Mouse (Mus musculus): ENCODE measurements at regions not wholly inside any gene's neighbourhood (a gene's known extent, or its start where the extent isn't known, plus 50 kb on each side); places are given as distances from the start of the nearest gene placed in this dataset.

- no peak overlapping the region for H3K4me2 ChIP-seq (ENCODE audit: low read depth, low read length)
- no peaks in the 10 kb centered on the region for H3K36me3 ChIP-seq (replicated peaks; ENCODE audit: control insufficient read depth, insufficient read depth, low read length)
These were observed 270.9 kb upstream of the Stt3b start for GRCm38 (mm10) chr9:115581116-115581515.

GRCm38 (mm10) chr9:115583548-115583947, 273.3 kb upstream of the Stt3b start:
- TF ChIP-seq EP300 (IDR thresholded peaks at IDR 0.05; ENCODE audit: low read depth) = no peak
- TF ChIP-seq CTCF (IDR thresholded peaks at IDR 0.05; ENCODE audit: low read depth) = no peak
- Histone ChIP-seq H3K4me1 (ENCODE audit: control insufficient read depth, insufficient read depth) (no peaks in the 10 kb centered on the region), H3K27me3 (ENCODE audit: control insufficient read depth, insufficient read depth, low read length) (no peaks in the 10 kb centered on the region), H3K4me2 (ENCODE audit: low read depth, low read length) (no peak overlapping the region), H3K4me3 (ENCODE audit: low read depth, low read length) (no peak overlapping the region), H3K9ac (replicated peaks; ENCODE audit: low read depth, low read length) (no peak overlapping the region), H3K9me3 (replicated peaks; ENCODE audit: control insufficient read depth, low read length) (no peaks in the 10 kb centered on the region), H3K36me3 (replicated peaks; ENCODE audit: control insufficient read depth, insufficient read depth, low read length) (no peaks in the 10 kb centered on the region), H3K27ac (ENCODE audit: low read depth) (no peak overlapping the region)
- DNase-seq (ENCODE audit: low spot score) (no peak), ATAC-seq (ENCODE audit: insufficient read depth, low read depth) (no peak)
- WGBS = 73% methylated on average over 11 of the region's 11 CpGs

More at GRCm38 (mm10) chr9:115581116-115581515, 270.9 kb upstream of the Stt3b start:
- Histone ChIP-seq H3K9ac (replicated peaks; ENCODE audit: low read depth, low read length) (no peak overlapping the region), H3K9me3 (replicated peaks; ENCODE audit: control insufficient read depth, low read length) (no peaks in the 10 kb centered on the region), H3K27me3 (ENCODE audit: control insufficient read depth, insufficient read depth, low read length) (no peaks in the 10 kb centered on the region), H3K4me1 (ENCODE audit: control insufficient read depth, insufficient read depth) (no peaks in the 10 kb centered on the region), H3K27ac (ENCODE audit: low read depth) (no peak overlapping the region), H3K4me3 (ENCODE audit: low read depth, low read length) (no peak overlapping the region)
- DNase-seq (ENCODE audit: low spot score) (no peak), ATAC-seq (ENCODE audit: insufficient read depth, low read depth) (no peak)
- TF ChIP-seq CTCF (IDR thresholded peaks at IDR 0.05; ENCODE audit: low read depth) = no peak
- no peak for TF ChIP-seq EP300 (IDR thresholded peaks at IDR 0.05; ENCODE audit: low read depth)
- WGBS = 85% methylated on average over 3 of the region's 3 CpGs

- Histone ChIP-seq H3K36me3 (replicated peaks; ENCODE audit: control insufficient read depth, insufficient read depth, low read length) (no peaks in the 10 kb centered on the region), H3K27ac (ENCODE audit: low read depth) (no peak overlapping the region), H3K4me1 (ENCODE audit: control insufficient read depth, insufficient read depth) (no peaks in the 10 kb centered on the region), H3K4me3 (ENCODE audit: low read depth, low read length) (no peak overlapping the region), H3K27me3 (ENCODE audit: control insufficient read depth, insufficient read depth, low read length) (no peaks in the 10 kb centered on the region), H3K9me3 (replicated peaks; ENCODE audit: control insufficient read depth, low read length) (no peaks in the 10 kb centered on the region), H3K9ac (replicated peaks; ENCODE audit: low read depth, low read length) (no peak overlapping the region), H3K4me2 (ENCODE audit: low read depth, low read length) (no peak overlapping the region)
- DNase-seq (ENCODE audit: low spot score) = no peak
- TF ChIP-seq EP300 (IDR thresholded peaks at IDR 0.05; ENCODE audit: low read depth) (no peak), CTCF (IDR thresholded peaks at IDR 0.05; ENCODE audit: low read depth) (no peak)
- no peak for ATAC-seq (ENCODE audit: insufficient read depth, low read depth)
- WGBS = 64% methylated on average over 7 of the region's 7 CpGs
These were observed 274.7 kb upstream of the Stt3b start for GRCm38 (mm10) chr9:115584874-115585273.

GRCm38 (mm10) chr9:115592466-115592865, 282.2 kb upstream of the Stt3b start:
- Histone ChIP-seq H3K4me2 (ENCODE audit: low read depth, low read length) (no peak overlapping the region), H3K36me3 (replicated peaks; ENCODE audit: control insufficient read depth, insufficient read depth, low read length) (no peaks in the 10 kb centered on the region), H3K27me3 (ENCODE audit: control insufficient read depth, insufficient read depth, low read length) (no peaks in the 10 kb centered on the region), H3K9ac (replicated peaks; ENCODE audit: low read depth, low read length) (no peak overlapping the region), H3K4me1 (ENCODE audit: control insufficient read depth, insufficient read depth) (no peaks in the 10 kb centered on the region), H3K4me3 (ENCODE audit: low read depth, low read length) (no peak overlapping the region), H3K9me3 (replicated peaks; ENCODE audit: control insufficient read depth, low read length) (no peaks in the 10 kb centered on the region), H3K27ac (ENCODE audit: low read depth) (no peak overlapping the region)
- WGBS = 67% methylated on average over 5 of the region's 5 CpGs
- TF ChIP-seq EP300 (IDR thresholded peaks at IDR 0.05; ENCODE audit: low read depth) (no peak), CTCF (IDR thresholded peaks at IDR 0.05; ENCODE audit: low read depth) (no peak)
- DNase-seq (ENCODE audit: low spot score) (no peak), ATAC-seq (ENCODE audit: insufficient read depth, low read depth) (no peak)

GRCm38 (mm10) chr9:115600228-115600627, 290.0 kb upstream of the Stt3b start:
- no peak overlapping the region for H3K4me3 ChIP-seq (ENCODE audit: low read depth, low read length)
- ATAC-seq (ENCODE audit: insufficient read depth, low read depth) (no peak), DNase-seq (ENCODE audit: low spot score) (no peak)
- no peak overlapping the region for H3K9ac ChIP-seq (replicated peaks; ENCODE audit: low read depth, low read length)
- H3K27ac ChIP-seq (ENCODE audit: low read depth) = no peak overlapping the region
- H3K27me3 ChIP-seq (ENCODE audit: control insufficient read depth, insufficient read depth, low read length) = no peaks in the 10 kb centered on the region
- 89% methylated on average over 9 of the region's 9 CpGs for WGBS
- TF ChIP-seq CTCF (IDR thresholded peaks at IDR 0.05; ENCODE audit: low read depth) (no peak), EP300 (IDR thresholded peaks at IDR 0.05; ENCODE audit: low read depth) (no peak)
- no peaks in the 10 kb centered on the region for H3K9me3 ChIP-seq (replicated peaks; ENCODE audit: control insufficient read depth, low read length)
- H3K4me2 ChIP-seq (ENCODE audit: low read depth, low read length) = no peak overlapping the region
- H3K36me3 ChIP-seq (replicated peaks; ENCODE audit: control insufficient read depth, insufficient read depth, low read length) = no peaks in the 10 kb centered on the region
- H3K4me1 ChIP-seq (ENCODE audit: control insufficient read depth, insufficient read depth) = no peaks in the 10 kb centered on the region

- Histone ChIP-seq H3K9me3 (replicated peaks; ENCODE audit: control insufficient read depth, low read length) (no peaks in the 10 kb centered on the region), H3K27ac (ENCODE audit: low read depth) (no peak overlapping the region), H3K4me3 (ENCODE audit: low read depth, low read length) (no peak overlapping the region), H3K4me1 (ENCODE audit: control insufficient read depth, insufficient read depth) (no peaks in the 10 kb centered on the region), H3K9ac (replicated peaks; ENCODE audit: low read depth, low read length) (no peak overlapping the region), H3K27me3 (ENCODE audit: control insufficient read depth, insufficient read depth, low read length) (no peaks in the 10 kb centered on the region), H3K4me2 (ENCODE audit: low read depth, low read length) (no peak overlapping the region), H3K36me3 (replicated peaks; ENCODE audit: control insufficient read depth, insufficient read depth, low read length) (no peaks in the 10 kb centered on the region)
- no peak for ATAC-seq (ENCODE audit: insufficient read depth, low read depth)
- no peak for DNase-seq (ENCODE audit: low spot score)
- 73% methylated on average over 2 of the region's 2 CpGs for WGBS
- no peak for TF ChIP-seq EP300 (IDR thresholded peaks at IDR 0.05; ENCODE audit: low read depth)
- TF ChIP-seq CTCF (IDR thresholded peaks at IDR 0.05; ENCODE audit: low read depth) = no peak
These were observed 290.6 kb upstream of the Stt3b start for GRCm38 (mm10) chr9:115600826-115601225.
